Mouse (Mus musculus): ENCODE measurements around the gene Zbtb2. TPM values are rescaled to one million over a fixed set of nuclear protein-coding genes. Genes with fewer than 3 reads are reported as not detected.
A peak's percentile ranks its signal among the peaks of the same experiment; 100 is the strongest.

The Zbtb2 gene
- polyA plus RNA-seq, 1 experiment from 2014 or later: 14.8 TPM

DNA sequence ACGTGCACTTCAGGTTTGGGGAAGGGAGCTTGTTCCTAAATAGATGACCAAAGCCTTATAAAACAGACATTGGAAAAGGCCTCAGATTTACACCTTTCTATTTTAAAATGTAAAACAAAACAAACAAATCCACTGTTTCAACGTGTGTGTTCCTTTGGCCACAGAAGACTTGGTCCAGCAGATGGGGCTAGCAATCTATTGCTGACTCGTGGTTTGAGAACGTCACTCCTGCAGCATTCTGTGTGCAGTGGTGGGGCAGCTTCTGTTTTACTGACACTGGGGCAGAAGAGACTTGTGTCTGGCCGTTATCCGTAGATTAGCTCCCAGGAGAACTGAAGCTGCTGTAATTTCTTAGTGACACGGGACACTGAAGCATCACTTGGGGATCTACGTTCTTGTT lies 37.3 kb upstream of the Zbtb2 start:
- Histone ChIP-seq H3K27me3 (ENCODE audit: control insufficient read depth, insufficient read depth, low read depth, low read length) (no peaks in the 10 kb centered on the region), H3K4me1 (ENCODE audit: control insufficient read depth, insufficient read depth, low read length) (no peaks in the 10 kb centered on the region), H3K4me2 (ENCODE audit: low read length) (no peak overlapping the region), H3K27ac (ENCODE audit: low read length) (no peak overlapping the region), H3K4me3 (ENCODE audit: low read depth, low read length) (no peak overlapping the region), H3K9me3 (replicated peaks; ENCODE audit: control insufficient read depth, low read length, poor library complexity, severe bottlenecking) (no peaks in the 10 kb centered on the region), H3K9ac (ENCODE audit: low read depth, low read length) (no peak overlapping the region), H3K36me3 (ENCODE audit: control insufficient read depth, insufficient read depth, low read length) (peaks cover 11% of the 10 kb centered on the region)
- no peak for ATAC-seq
- 84% methylated on average over 8 of the region's 8 CpGs for WGBS

DNA sequence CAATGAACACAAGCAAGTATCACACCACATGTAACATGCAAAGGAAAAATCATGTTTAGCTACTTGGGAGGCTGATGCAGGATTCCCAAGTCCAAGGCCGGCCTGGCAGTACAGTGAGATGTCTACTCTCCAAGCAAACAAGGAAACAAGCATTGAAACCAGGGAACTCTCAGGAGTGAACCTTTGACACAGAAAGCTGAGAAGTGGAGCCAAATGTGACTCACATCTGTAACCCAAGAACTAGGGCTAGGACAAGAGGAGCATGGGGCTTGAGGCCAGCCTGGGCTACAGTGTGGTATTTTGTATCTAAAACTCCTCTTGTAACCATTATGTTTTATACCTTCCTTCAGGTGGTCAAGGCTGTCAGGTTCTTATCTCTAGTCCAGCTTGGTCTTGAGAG lies 19.3 kb upstream of the Zbtb2 start:
- 97% methylated on average over 1 of the region's 1 CpGs for WGBS

DNA sequence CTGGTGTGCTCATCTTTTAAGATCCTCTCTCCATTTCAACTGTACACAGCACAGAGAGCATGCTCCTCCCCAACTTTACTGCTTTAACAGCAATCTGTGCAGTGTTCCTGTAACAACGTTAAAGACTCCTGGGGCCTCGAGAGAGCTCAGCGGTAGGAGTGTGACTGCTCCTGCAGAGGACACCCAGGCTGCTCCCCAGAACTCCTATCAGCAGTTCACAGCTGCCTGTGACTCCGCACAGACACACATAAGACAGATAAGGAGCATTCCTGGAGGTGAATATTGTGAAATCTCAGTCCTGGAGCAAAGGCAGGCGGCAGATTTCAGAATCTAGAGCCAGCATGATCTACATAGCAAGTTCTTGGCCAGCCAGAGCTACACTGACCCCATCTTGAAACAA lies 17.6 kb upstream of the Zbtb2 start:
- H3K27ac ChIP-seq (ENCODE audit: low read length): no peak overlapping the region
- ATAC-seq: peak; percentile 1; the same call in 1 of the 2 replicates
- H3K4me2 ChIP-seq (ENCODE audit: low read length): no peak overlapping the region
- no peak overlapping the region for H3K4me3 ChIP-seq (ENCODE audit: low read depth, low read length)
- H3K36me3 ChIP-seq (ENCODE audit: control insufficient read depth, insufficient read depth, low read length): peaks cover 13% of the 10 kb centered on the region
- WGBS: 81% methylated on average over 5 of the region's 5 CpGs
- no peaks in the 10 kb centered on the region for H3K4me1 ChIP-seq (ENCODE audit: control insufficient read depth, insufficient read depth, low read length)
- no peaks in the 10 kb centered on the region for H3K9me3 ChIP-seq (replicated peaks; ENCODE audit: control insufficient read depth, low read length, poor library complexity, severe bottlenecking)
- no peaks in the 10 kb centered on the region for H3K27me3 ChIP-seq (ENCODE audit: control insufficient read depth, insufficient read depth, low read depth, low read length)
- no peak overlapping the region for H3K9ac ChIP-seq (ENCODE audit: low read depth, low read length)

More for the DNA sequence above, 19.3 kb upstream of the Zbtb2 start:
- Histone ChIP-seq H3K4me1 (ENCODE audit: control insufficient read depth, insufficient read depth, low read length) (no peaks in the 10 kb centered on the region), H3K9ac (ENCODE audit: low read depth, low read length) (no peak overlapping the region), H3K27ac (ENCODE audit: low read length) (no peak overlapping the region), H3K9me3 (replicated peaks; ENCODE audit: control insufficient read depth, low read length, poor library complexity, severe bottlenecking) (no peaks in the 10 kb centered on the region), H3K36me3 (ENCODE audit: control insufficient read depth, insufficient read depth, low read length) (peaks cover 16% of the 10 kb centered on the region), H3K4me2 (ENCODE audit: low read length) (no peak overlapping the region), H3K4me3 (ENCODE audit: low read depth, low read length) (no peak overlapping the region), H3K27me3 (ENCODE audit: control insufficient read depth, insufficient read depth, low read depth, low read length) (no peaks in the 10 kb centered on the region)
- ATAC-seq: no peak

DNA sequence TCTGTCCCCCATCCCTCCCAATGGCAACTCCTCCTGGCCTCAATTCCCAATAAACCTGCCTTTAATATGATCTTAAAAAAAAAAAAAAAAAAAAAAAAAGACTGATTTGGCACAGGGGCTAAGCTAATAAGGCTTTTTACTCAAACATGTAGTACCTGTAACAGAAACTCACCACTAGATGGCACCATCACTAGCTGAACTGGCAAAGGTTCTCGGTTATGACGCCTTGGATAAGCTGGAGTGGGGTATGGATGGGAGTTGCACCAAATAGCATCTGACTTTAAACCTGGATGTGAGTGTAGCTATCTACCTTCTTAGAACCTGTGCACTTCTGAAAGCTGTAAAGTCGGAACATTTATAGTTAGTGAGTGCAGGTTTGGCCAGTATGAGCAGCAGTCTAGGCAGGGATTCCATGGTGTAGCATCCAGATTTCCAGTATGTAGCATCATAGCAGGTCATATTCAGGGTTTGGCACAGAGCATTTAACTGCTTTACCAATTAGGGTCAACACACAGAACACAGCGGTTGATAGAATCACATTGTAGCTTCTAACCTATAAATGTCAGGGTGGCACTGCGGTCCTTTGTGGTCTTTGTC lies 17.1 kb upstream of the Zbtb2 start:
- Histone ChIP-seq H3K36me3 (ENCODE audit: control insufficient read depth, insufficient read depth, low read length) (peaks cover 14% of the 10 kb centered on the region), H3K4me3 (ENCODE audit: low read depth, low read length) (no peak overlapping the region), H3K27ac (ENCODE audit: low read length) (no peak overlapping the region), H3K9ac (ENCODE audit: low read depth, low read length) (no peak overlapping the region), H3K4me1 (ENCODE audit: control insufficient read depth, insufficient read depth, low read length) (no peaks in the 10 kb centered on the region), H3K4me2 (ENCODE audit: low read length) (no peak overlapping the region), H3K27me3 (ENCODE audit: control insufficient read depth, insufficient read depth, low read depth, low read length) (no peaks in the 10 kb centered on the region), H3K9me3 (replicated peaks; ENCODE audit: control insufficient read depth, low read length, poor library complexity, severe bottlenecking) (no peaks in the 10 kb centered on the region)
- ATAC-seq: peak; percentile 52
- WGBS: 51% methylated on average over 5 of the region's 5 CpGs

DNA sequence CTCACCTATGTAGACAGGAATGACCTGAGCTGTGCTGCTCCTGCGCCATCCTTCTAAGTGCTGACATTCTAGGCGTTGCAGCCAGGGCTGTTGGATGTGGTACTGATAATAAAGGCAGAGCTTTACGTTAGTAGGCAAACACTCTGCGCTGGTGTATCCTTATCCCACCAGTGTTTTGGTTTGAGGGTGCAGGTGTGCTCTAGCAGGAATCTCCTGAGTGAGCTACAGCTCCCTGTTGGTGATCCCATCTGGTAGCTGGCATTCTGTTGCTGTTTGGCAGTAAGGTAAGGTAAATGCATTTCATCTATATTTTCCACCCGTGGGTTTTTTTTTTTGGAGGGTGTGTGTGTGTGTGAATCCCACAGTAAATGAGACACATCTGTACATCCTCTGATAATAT lies 10.2 kb upstream of the Zbtb2 start:
- H3K4me2 ChIP-seq (ENCODE audit: low read length): no peak overlapping the region
- no peak for ATAC-seq
- 93% methylated on average over 5 of the region's 5 CpGs for WGBS

DNA sequence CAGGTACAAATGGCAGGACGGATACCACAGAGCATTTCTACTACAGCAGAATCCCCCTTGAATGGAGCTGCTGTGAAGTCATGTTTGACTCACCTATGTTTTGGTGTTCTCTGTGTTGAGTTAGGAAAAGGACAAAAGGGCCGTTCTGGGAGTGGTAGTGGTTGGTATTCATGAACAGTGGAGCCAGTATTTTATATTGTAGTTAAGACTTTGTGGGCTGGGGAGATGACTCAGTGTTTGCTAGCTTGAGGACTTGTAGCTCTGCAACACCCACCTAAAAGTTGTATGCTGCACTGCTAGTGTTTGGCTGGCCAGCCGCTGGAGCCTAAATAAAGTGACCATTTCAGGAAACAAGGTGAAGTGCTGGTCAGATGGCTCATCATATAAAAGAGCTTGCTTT lies 7.4 kb upstream of the Zbtb2 start:
- 92% methylated on average over 3 of the region's 3 CpGs for WGBS

More for the DNA sequence above, 10.2 kb upstream of the Zbtb2 start:
- Histone ChIP-seq H3K4me1 (ENCODE audit: control insufficient read depth, insufficient read depth, low read length) (peaks cover 2% of the 10 kb centered on the region; the same call in 1 of the 2 replicates), H3K27me3 (ENCODE audit: control insufficient read depth, insufficient read depth, low read depth, low read length) (no peaks in the 10 kb centered on the region), H3K9ac (ENCODE audit: low read depth, low read length) (no peak overlapping the region), H3K4me3 (ENCODE audit: low read depth, low read length) (no peak overlapping the region), H3K27ac (ENCODE audit: low read length) (no peak overlapping the region), H3K9me3 (replicated peaks; ENCODE audit: control insufficient read depth, low read length, poor library complexity, severe bottlenecking) (no peaks in the 10 kb centered on the region), H3K36me3 (ENCODE audit: control insufficient read depth, insufficient read depth, low read length) (peaks cover 9% of the 10 kb centered on the region)

DNA sequence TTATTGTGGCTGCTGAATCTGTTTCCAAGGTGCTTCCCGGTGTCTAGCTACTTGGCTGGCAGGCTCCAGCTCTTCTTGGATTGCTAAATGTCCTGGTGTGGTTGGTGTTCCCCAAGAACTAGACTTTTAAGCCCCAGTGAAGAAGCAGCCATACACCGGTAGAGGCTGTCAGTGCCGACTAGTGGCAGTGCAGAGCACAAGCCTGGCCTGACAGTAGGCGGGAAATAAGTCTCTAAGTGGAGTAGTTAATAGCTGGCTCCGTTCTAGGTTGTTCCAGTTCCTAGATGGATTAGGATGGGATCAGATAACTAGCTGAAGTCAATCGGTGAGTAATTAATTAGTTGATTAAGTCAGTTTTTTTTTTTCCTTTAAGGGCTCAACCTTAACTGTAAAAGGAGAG lies 3.9 kb upstream of the Zbtb2 start:
- Histone ChIP-seq H3K27me3 (ENCODE audit: control insufficient read depth, insufficient read depth, low read depth, low read length) (no peaks in the 10 kb centered on the region), H3K9ac (ENCODE audit: low read depth, low read length) (no peak overlapping the region), H3K4me2 (ENCODE audit: low read length) (peak overlapping the region; percentile 14; the same call in 1 of the 2 replicates), H3K36me3 (ENCODE audit: control insufficient read depth, insufficient read depth, low read length) (peaks cover 3% of the 10 kb centered on the region; the same call in 1 of the 2 replicates), H3K9me3 (replicated peaks; ENCODE audit: control insufficient read depth, low read length, poor library complexity, severe bottlenecking) (no peaks in the 10 kb centered on the region), H3K27ac (ENCODE audit: low read length) (no peak overlapping the region), H3K4me3 (ENCODE audit: low read depth, low read length) (no peak overlapping the region), H3K4me1 (ENCODE audit: control insufficient read depth, insufficient read depth, low read length) (peaks cover 36% of the 10 kb centered on the region)
- ATAC-seq: no peak
- 45% methylated on average over 6 of the region's 6 CpGs for WGBS

More for the DNA sequence above, 7.4 kb upstream of the Zbtb2 start:
- Histone ChIP-seq H3K36me3 (ENCODE audit: control insufficient read depth, insufficient read depth, low read length) (peaks cover 4% of the 10 kb centered on the region; the same call in 1 of the 2 replicates), H3K9ac (ENCODE audit: low read depth, low read length) (no peak overlapping the region), H3K27me3 (ENCODE audit: control insufficient read depth, insufficient read depth, low read depth, low read length) (no peaks in the 10 kb centered on the region), H3K27ac (ENCODE audit: low read length) (no peak overlapping the region), H3K4me1 (ENCODE audit: control insufficient read depth, insufficient read depth, low read length) (peaks cover 19% of the 10 kb centered on the region), H3K9me3 (replicated peaks; ENCODE audit: control insufficient read depth, low read length, poor library complexity, severe bottlenecking) (no peaks in the 10 kb centered on the region), H3K4me3 (ENCODE audit: low read depth, low read length) (no peak overlapping the region), H3K4me2 (ENCODE audit: low read length) (no peak overlapping the region)
- no peak for ATAC-seq

DNA sequence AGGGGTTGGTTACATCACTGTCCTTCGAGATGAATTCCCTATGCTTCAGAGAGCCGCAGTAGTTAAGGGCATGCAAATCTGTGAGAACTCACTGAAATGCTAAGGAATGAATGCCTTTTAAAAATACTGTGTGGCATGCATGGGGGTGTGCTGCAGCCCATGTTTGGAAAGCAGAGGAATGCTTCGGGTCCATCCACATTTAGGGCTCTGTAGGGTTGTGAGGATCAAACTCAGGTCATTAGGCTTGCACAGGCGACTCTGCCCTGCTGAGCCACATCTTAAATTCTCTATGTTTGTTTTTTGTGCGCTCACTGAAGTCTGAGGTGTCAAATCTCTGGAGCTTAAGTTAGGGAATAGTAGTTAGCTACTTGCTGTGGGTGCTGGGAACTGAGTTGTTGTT lies 3.2 kb upstream of the Zbtb2 start:
- Histone ChIP-seq H3K36me3 (ENCODE audit: control insufficient read depth, insufficient read depth, low read length) (no peaks in the 10 kb centered on the region), H3K27me3 (ENCODE audit: control insufficient read depth, insufficient read depth, low read depth, low read length) (no peaks in the 10 kb centered on the region), H3K4me1 (ENCODE audit: control insufficient read depth, insufficient read depth, low read length) (peaks cover 36% of the 10 kb centered on the region), H3K27ac (ENCODE audit: low read length) (no peak overlapping the region), H3K9me3 (replicated peaks; ENCODE audit: control insufficient read depth, low read length, poor library complexity, severe bottlenecking) (no peaks in the 10 kb centered on the region), H3K4me2 (ENCODE audit: low read length) (no peak overlapping the region), H3K4me3 (ENCODE audit: low read depth, low read length) (no peak overlapping the region), H3K9ac (ENCODE audit: low read depth, low read length) (no peak overlapping the region)
- 69% methylated on average over 5 of the region's 5 CpGs for WGBS
- ATAC-seq: no peak

DNA sequence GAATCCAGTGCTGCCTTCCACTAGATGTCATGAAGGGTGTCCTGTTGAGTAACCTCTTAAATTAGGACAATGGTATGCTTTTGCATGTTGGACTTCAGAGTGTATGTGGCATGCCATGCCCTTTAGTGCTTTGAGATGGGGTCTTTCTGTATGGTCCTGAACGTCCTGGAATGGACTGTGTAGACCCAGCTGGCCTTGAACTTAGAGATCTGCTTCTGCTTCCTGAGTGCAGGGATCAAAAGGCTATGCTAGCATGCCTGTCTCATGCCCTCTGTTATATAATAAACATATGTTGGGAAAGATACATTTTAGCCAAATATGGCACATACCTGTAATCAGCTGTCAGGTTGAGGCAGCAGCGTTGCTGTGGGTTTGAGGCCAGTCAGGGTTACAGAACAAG lies 2.6 kb upstream of the Zbtb2 start:
- H3K4me2 ChIP-seq (ENCODE audit: low read length): no peak overlapping the region
- peaks cover 36% of the 10 kb centered on the region for H3K4me1 ChIP-seq (ENCODE audit: control insufficient read depth, insufficient read depth, low read length)
- no peaks in the 10 kb centered on the region for H3K36me3 ChIP-seq (ENCODE audit: control insufficient read depth, insufficient read depth, low read length)
- no peak for ATAC-seq
- no peak overlapping the region for H3K27ac ChIP-seq (ENCODE audit: low read length)
- H3K4me3 ChIP-seq (ENCODE audit: low read depth, low read length): no peak overlapping the region
- H3K27me3 ChIP-seq (ENCODE audit: control insufficient read depth, insufficient read depth, low read depth, low read length): no peaks in the 10 kb centered on the region
- 72% methylated on average over 2 of the region's 2 CpGs for WGBS
- no peak overlapping the region for H3K9ac ChIP-seq (ENCODE audit: low read depth, low read length)
- no peaks in the 10 kb centered on the region for H3K9me3 ChIP-seq (replicated peaks; ENCODE audit: control insufficient read depth, low read length, poor library complexity, severe bottlenecking)
